Mouse (Mus musculus) lung, postnatal 0 days (tissue): Measurements from ENCODE around the gene Tnik. TPM values are rescaled to one million over a fixed set of nuclear protein-coding genes. Genes with fewer than 3 reads are reported as not detected.
A peak's percentile ranks its signal among the peaks of the same experiment; 100 is the strongest.

Experiments
- ATAC-seq: fragments of 200-750 bp; cut with Nextera tagmentation; 2 replicates; pipeline ENCODE4 v1.8.0; 2017; ENCODE audit warnings: moderate library complexity
- DNase-seq: peaks from one replicate; pipeline ENCODE4 v3.0.0-alpha.2; 2016; ENCODE audit warnings: low spot score
- H3K27ac ChIP-seq: fragments of 300-500 bp; sonication (generic); 2 replicates; pipeline ENCODE4 v1.5.1; 2014; ENCODE audit warnings: antibody characterized with exemption, mild to moderate bottlenecking, low read length, mixed read lengths
- H3K27me3 ChIP-seq: fragments of 300-500 bp; sonication (generic); replicated peaks from 2 replicates; pipeline ENCODE4 v1.6.1; 2014; ENCODE audit warnings: low read length, mixed read lengths; ENCODE audit not compliant: insufficient read depth
- H3K36me3 ChIP-seq: fragments of 300-500 bp; sonication (generic); 2 replicates; pipeline ENCODE4 v1.6.1; 2014; ENCODE audit warnings: low read length, mixed read lengths; ENCODE audit not compliant: insufficient read depth
- H3K4me1 ChIP-seq: fragments of 300-500 bp; sonication (generic); 2 replicates; pipeline ENCODE4 v1.6.1; 2014; ENCODE audit warnings: antibody characterized with exemption, low read depth, low read length, mixed read lengths; ENCODE audit not compliant: insufficient read depth
- H3K4me2 ChIP-seq: fragments of 300-500 bp; sonication (generic); replicated peaks from 2 replicates; pipeline ENCODE4 v1.6.1; 2014; ENCODE audit warnings: low read depth, mild to moderate bottlenecking, low read length, moderate library complexity, mixed read lengths
- H3K4me3 ChIP-seq: fragments of 300-500 bp; sonication (generic); 2 replicates; pipeline ENCODE4 v1.5.1; 2014; ENCODE audit warnings: low read depth, low read length
- H3K9ac ChIP-seq: fragments of 300-500 bp; sonication (generic); replicated peaks from 2 replicates; pipeline ENCODE4 v1.6.1; 2014; ENCODE audit warnings: low read depth, mild to moderate bottlenecking
- H3K9me3 ChIP-seq: fragments of 300-500 bp; sonication (generic); 2 replicates; pipeline ENCODE4 v1.6.1; 2016; ENCODE audit warnings: low read length, mixed read lengths
- CTCF ChIP-seq: IDR thresholded peaks from 2 replicates; pipeline ENCODE4 v1.5.1; 2016; ENCODE audit warnings: antibody characterized with exemption, mild to moderate bottlenecking
- EP300 ChIP-seq: IDR thresholded peaks from 2 replicates; pipeline ENCODE4 v1.6.1; 2016; ENCODE audit warnings: antibody characterized with exemption, mild to moderate bottlenecking, control low read depth
- WGBS: fragments of 180-500 bp; shearing (Covaris S2); extraction: QIAGEN DNeasy Blood & Tissue Kit; methylation state at CpG from one replicate; pipeline ENCODE4 v1.1.7; 2014; 5-methylcytosine and 5-hydroxymethylcytosine counted together
- polyA plus RNA-seq: library from polyadenylated mRNA; unstranded; fragments of >200 nt; fragmentation: Nextera tagmentation; extraction: Ambion mirVana; gene quantifications from 2 replicates; pipeline ENCODE4 v1.2.1, GENCODE M21; 2015

Gene Tnik
- polyA plus RNA-seq, 1 experiment from 2014 or later, result 6.1 TPM

DNA sequence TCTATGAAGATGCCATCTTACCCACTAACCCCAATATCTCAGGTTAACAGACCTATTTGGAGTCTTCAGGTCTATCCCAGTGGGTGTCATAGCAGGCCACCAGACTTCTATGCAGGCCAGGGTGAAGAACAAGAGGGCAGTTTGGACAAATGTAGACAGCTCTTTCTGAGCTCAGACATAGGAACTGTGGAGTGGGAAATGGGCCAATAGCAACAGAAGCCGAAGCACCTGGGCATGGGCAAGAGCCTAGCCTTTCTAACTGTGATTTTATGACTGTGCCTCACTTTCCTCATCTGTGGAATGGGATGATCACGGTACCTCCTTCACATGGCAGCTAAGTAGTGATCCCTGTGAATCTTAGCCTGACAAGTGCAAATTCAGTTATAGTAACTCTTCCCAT is 214.4 kb downstream of the Tnik start:
- Histone ChIP-seq H3K27ac (no peak overlapping the region), H3K27me3 (no peaks in the 10 kb centered on the region), H3K9ac (no peak overlapping the region), H3K4me1 (no peaks in the 10 kb centered on the region), H3K36me3 (no peaks in the 10 kb centered on the region), H3K4me3 (no peak overlapping the region), H3K9me3 (no peaks in the 10 kb centered on the region), H3K4me2 (no peak overlapping the region)
- WGBS, result 87% methylated on average over 2 of the region's 2 CpGs
- ATAC-seq (no peak), DNase-seq (no peak)
- TF ChIP-seq CTCF, result no peak
- no peak for TF ChIP-seq EP300

DNA sequence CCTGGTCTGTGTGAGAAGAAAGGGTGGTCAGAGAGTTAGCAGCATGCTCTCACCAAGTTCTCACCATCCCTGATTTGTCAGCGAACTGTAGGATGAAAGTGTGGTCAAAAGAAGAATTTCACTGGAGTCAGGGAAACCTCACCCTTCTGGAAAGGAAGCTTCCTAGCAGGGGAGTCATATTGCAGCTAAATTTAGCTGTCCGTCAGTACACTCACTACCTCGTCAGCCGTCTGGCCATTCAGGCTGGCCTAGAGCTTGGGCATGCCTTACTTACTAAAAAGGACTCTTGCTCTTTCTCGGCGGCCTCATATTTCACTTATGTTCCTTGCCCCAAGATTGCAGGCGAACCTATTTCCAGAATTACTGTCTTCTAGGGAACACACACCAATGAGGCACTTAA is 222.7 kb downstream of the Tnik start:
- DNase-seq, result no peak
- no peaks in the 10 kb centered on the region for H3K9me3 ChIP-seq
- H3K27ac ChIP-seq, result no peak overlapping the region
- no peak overlapping the region for H3K9ac ChIP-seq
- H3K4me1 ChIP-seq, result no peaks in the 10 kb centered on the region
- H3K27me3 ChIP-seq, result no peaks in the 10 kb centered on the region
- no peak overlapping the region for H3K4me3 ChIP-seq
- no peak for ATAC-seq
- 66% methylated on average over 7 of the region's 7 CpGs for WGBS
- H3K4me2 ChIP-seq, result no peak overlapping the region
- no peaks in the 10 kb centered on the region for H3K36me3 ChIP-seq
- no peak for TF ChIP-seq CTCF
- no peak for TF ChIP-seq EP300

DNA sequence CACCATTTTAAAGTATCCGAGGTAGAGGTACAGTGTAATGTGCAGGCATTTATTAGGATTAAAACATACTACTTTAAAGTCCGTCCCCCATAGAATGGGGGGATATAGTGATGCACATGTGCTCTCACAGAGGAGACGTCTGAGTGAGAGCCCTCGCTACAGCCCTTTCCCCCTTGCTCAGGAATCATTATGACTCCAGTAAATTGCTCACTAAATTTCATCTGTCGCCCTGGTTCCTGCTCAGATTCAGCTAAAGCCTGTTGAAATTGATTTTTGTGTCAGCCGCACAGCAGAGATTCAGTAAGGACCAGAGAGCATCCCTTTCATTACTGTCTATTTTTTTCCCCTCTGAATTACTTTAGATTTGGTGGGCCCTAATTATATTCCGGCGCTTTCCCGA is 224.4 kb downstream of the Tnik start:
- Histone ChIP-seq H3K9ac (no peak overlapping the region), H3K4me3 (no peak overlapping the region), H3K4me2 (no peak overlapping the region), H3K9me3 (no peaks in the 10 kb centered on the region), H3K27ac (no peak overlapping the region), H3K4me1 (no peaks in the 10 kb centered on the region), H3K36me3 (no peaks in the 10 kb centered on the region), H3K27me3 (no peaks in the 10 kb centered on the region)
- TF ChIP-seq EP300 (no peak), CTCF (no peak)
- DNase-seq (no peak), ATAC-seq (no peak)
- 79% methylated on average over 9 of the region's 9 CpGs for WGBS

DNA sequence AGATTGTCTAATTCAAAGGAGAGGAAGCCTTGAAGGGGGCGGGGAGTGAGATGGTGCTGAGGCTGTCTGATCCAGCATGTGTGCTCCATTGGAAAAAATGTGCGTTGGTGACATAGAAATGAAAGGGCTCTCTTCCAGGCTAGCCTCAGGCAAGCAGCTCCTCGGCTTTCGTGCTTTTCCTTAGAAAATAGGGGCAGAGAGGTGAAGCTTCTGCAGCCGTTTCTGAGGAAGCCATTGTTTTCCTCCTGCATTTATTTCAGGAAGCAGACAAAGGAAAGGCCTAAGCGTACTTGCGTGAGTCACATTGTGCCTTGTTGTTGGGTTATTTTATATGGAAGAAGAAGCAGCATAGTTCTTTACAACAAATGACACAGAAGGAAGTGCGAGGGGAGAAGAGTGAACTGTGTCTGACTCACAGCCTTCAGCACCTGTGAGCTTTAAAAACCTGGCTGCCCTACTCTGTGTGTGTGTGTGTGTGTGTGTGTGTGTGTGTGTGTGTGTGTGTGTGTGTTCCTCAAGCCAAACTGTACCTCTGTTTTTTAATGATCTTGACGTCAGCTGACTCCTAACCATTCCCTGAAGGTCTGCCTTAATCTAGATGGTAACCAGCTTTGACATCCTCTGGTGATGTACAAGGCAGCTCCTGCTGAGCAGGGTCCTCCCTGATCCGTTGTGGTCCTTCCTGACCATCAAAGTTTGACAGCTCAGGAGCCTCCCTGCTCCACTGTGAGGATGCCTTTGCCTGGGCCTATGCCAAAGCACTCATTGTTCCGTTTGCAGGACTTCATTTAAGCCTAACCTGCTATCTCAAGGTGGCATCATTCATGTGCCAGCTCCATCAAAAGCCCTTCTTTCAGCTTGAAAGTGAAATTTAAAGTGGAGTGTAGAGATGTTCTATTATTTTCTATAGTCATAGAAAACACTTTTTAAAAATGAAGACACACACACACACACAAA is 228.3 kb downstream of the Tnik start:
- Histone ChIP-seq H3K4me2 (no peak overlapping the region), H3K4me3 (no peak overlapping the region), H3K4me1 (no peaks in the 10 kb centered on the region), H3K27me3 (no peaks in the 10 kb centered on the region), H3K36me3 (no peaks in the 10 kb centered on the region), H3K27ac (no peak overlapping the region), H3K9ac (no peak overlapping the region), H3K9me3 (no peaks in the 10 kb centered on the region)
- WGBS, result 55% methylated on average over 11 of the region's 11 CpGs
- TF ChIP-seq EP300 (no peak), CTCF (no peak)
- ATAC-seq, result no peak; the same call in 1 of the 2 replicates
- DNase-seq, result peak; percentile 10

DNA sequence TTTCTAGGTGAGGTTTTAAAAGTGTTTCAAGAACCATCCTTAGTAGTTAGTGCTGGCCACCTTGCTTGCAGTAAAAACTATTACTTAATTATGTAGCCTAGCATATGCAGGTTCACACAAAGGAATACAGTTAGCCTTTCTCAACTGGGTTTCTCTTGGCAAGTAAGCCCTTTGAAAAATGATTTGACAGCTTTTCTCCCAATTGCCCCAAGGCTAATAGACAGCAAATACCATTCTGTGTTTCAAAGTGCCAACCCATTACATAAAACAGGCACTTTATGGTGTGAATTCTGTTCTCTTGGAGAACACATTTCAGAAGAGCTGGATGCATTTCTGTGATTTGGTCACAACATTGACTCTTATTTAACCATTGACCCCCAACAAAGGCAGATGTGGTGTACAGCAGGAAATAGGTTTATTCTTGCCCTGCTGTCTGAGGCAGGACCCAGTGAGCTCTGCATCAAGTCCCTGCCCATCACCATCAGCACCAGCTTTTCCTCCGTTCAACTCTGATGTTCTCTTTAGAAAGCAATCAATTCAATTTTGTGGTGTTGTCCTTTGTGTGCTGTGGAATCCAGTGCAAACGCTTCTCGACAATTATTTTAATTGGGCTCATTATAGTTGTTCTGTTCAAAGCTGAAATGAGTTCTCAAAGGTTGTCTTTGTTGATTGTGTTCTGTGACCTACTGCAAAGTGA is 233.9 kb downstream of the Tnik start:
- no peaks in the 10 kb centered on the region for H3K4me1 ChIP-seq
- no peak for DNase-seq
- H3K27ac ChIP-seq, result no peak overlapping the region
- no peaks in the 10 kb centered on the region for H3K27me3 ChIP-seq
- H3K9ac ChIP-seq, result no peak overlapping the region
- no peak for TF ChIP-seq CTCF
- TF ChIP-seq EP300, result no peak
- ATAC-seq, result no peak
- H3K9me3 ChIP-seq, result no peaks in the 10 kb centered on the region
- no peak overlapping the region for H3K4me3 ChIP-seq
- H3K36me3 ChIP-seq, result no peaks in the 10 kb centered on the region
- WGBS, result 85% methylated on average over 3 of the region's 3 CpGs
- H3K4me2 ChIP-seq, result no peak overlapping the region

DNA sequence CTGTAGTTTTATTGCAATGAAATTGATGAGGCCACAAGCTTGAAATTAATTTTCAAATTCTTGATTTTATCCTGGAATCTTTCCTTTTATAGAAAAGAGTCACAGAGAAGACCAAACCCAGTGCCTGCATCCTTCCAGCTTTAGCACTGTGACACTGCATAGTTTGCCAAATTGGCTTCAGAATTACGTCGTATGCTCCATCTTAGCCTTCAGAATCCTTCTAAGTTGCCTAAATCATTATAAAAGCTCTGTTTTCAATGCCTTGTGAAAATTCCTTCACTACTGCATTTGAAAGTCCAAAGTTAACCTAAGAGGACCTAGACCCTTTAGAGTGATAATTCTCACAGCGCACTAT is 234.5 kb downstream of the Tnik start:
- Histone ChIP-seq H3K4me2 (no peak overlapping the region), H3K9me3 (no peaks in the 10 kb centered on the region), H3K36me3 (no peaks in the 10 kb centered on the region), H3K4me1 (no peaks in the 10 kb centered on the region), H3K4me3 (no peak overlapping the region), H3K27me3 (no peaks in the 10 kb centered on the region), H3K27ac (no peak overlapping the region), H3K9ac (no peak overlapping the region)
- ATAC-seq, result no peak
- no peak for DNase-seq
- 88% methylated on average over 3 of the region's 3 CpGs for WGBS
- TF ChIP-seq CTCF, result no peak
- no peak for TF ChIP-seq EP300
